Mouse (Mus musculus) skeletal muscle tissue, postnatal 0 days (tissue): ENCODE measurements around the gene Fchsd2. TPM values are rescaled to one million over a fixed set of nuclear protein-coding genes. Genes with fewer than 3 reads are reported as not detected.

Experiments used
- polyA plus RNA-seq: library from polyadenylated mRNA; unstranded; fragments of >200 nt; fragmentation: Nextera tagmentation; extraction: Ambion mirVana; gene quantifications from 2 replicates; pipeline ENCODE4 v1.2.1, GENCODE M21; 2015

Fchsd2 gene
- polyA plus RNA-seq = 6.6 and 6.8 TPM in 2 replicates

GRCm38 (mm10) chr7:101092618-101093017, at the start of gene Fchsd2:
Fchsd2 (plus strand) TSS chr7:101092863.

GRCm38 (mm10) chr7:101301881-101302456, 209.3 kb downstream of the Fchsd2 start, which contains the start of gene Atg16l2:
Atg16l2 (minus strand) TSS chr7:101302251.

GRCm38 (mm10) chr7:101317014-101317413, 224.4 kb downstream of the Fchsd2 start, which contains the start of gene Stard10:
Stard10 (plus strand) TSS chr7:101317086.

Other genes starting within 250 kb of the Fchsd2 start
- gene Relt, start 229.4 kb upstream of the Fchsd2 start, polyA plus RNA-seq = 5.3 and 5.4 TPM in 2 replicates
- gene Arhgef17, start 160.8 kb upstream of the Fchsd2 start, polyA plus RNA-seq = 5.1 and 5.4 TPM in 2 replicates
- gene P2ry6, start 118.2 kb upstream of the Fchsd2 start, polyA plus RNA-seq = 5.5 and 8.0 TPM in 2 replicates
- 5.0 and 5.7 TPM in 2 replicates for gene P2ry2, start 80.0 kb upstream of the Fchsd2 start, polyA plus RNA-seq
- gene Atg16l2, start 209.4 kb downstream of the Fchsd2 start, polyA plus RNA-seq = 5.5 and 6.3 TPM in 2 replicates
- gene Stard10, start 224.2 kb downstream of the Fchsd2 start, polyA plus RNA-seq = 3.5 and 4.8 TPM in 2 replicates